Comparison of ENCODE assay signal across 20 mouse cellular contexts in genomic region chr16:5363007-5363570, GRCm38 (mm10).
A peak's percentile ranks its signal among the peaks of the same experiment; 100 is the strongest.
DNase-seq lines count a peak whose midpoint lies in the region; ATAC-seq and TF ChIP-seq lines count a peak whose summit lies in the region.
"Had no signal": no experiment of that assay in that cellular context is flagged by ENCODE, and none has a peak within 500 bp of the region (broad histone marks: within the 10 kb centered on the region; RNA-seq: fewer than 3 reads in every experiment).

No protein-coding gene starts in this region.

- H3K9ac ChIP-seq in kidney, postnatal 0 days (ENCODE audit: low read depth, low read length) = no peak overlapping the region
- no peak overlapping the region for H3K9ac ChIP-seq in stomach, postnatal 0 days (ENCODE audit: low read length)
- H3K9ac ChIP-seq: liver, embryonic 15.5 days; midbrain, embryonic 13.5 days; neural tube, embryonic 15.5 days had no signal

- H3K27ac ChIP-seq in kidney, postnatal 0 days = no peak overlapping the region
- H3K27ac ChIP-seq in stomach, postnatal 0 days (replicated peaks) = no peak overlapping the region
- H3K27ac ChIP-seq: embryonic facial prominence, embryonic 10.5 days; hindbrain, embryonic 10.5 days; liver, embryonic 15.5 days; midbrain, embryonic 13.5 days; neural tube, embryonic 15.5 days had no signal

- no peak for ATAC-seq in kidney, postnatal 0 days (replicated peaks; ENCODE audit: low FRiP score, low read depth)
- no peak for ATAC-seq in stomach, postnatal 0 days (ENCODE audit: low FRiP score, low TSS enrichment)
- ATAC-seq: lung, postnatal 0 days; midbrain, embryonic 13.5 days; Patski had no signal

- H3K9me3 ChIP-seq in kidney, postnatal 0 days (replicated peaks; ENCODE audit: low read length) = no peaks in the 10 kb centered on the region
- no peaks in the 10 kb centered on the region for H3K9me3 ChIP-seq in stomach, postnatal 0 days (ENCODE audit: control insufficient read depth, low read length)
- H3K9me3 ChIP-seq: liver, embryonic 15.5 days; midbrain, embryonic 13.5 days; neural tube, embryonic 15.5 days had no signal

- no peaks in the 10 kb centered on the region for H3K4me1 ChIP-seq in kidney, postnatal 0 days (replicated peaks; ENCODE audit: insufficient read depth, low read length)
- no peaks in the 10 kb centered on the region for H3K4me1 ChIP-seq in stomach, postnatal 0 days (replicated peaks; ENCODE audit: control insufficient read depth, insufficient read depth)
- H3K4me1 ChIP-seq: embryonic facial prominence, embryonic 10.5 days; liver, embryonic 15.5 days; midbrain, embryonic 13.5 days; neural tube, embryonic 15.5 days had no signal

- peak; percentile 24 to 43 for DNase-seq in cerebellum, postnatal 25 days
- DNase-seq in cerebellum, adult 11 months = no peak
- DNase-seq in kidney, postnatal 0 days (ENCODE audit: low spot score) = no peak
- DNase-seq in kidney, postnatal 10 days = no peak
- peak; percentile 25 for DNase-seq in thymus, postnatal 4 days
- no peak for DNase-seq in thymus, postnatal 36 days
- no peak for DNase-seq in stomach, postnatal 0 days (ENCODE audit: low spot score)
- no peak for DNase-seq in c-Kit-positive CD71-positive TER-119-positive erythroid progenitor cells, embryonic 14.5 days (ENCODE audit: low spot score)
- DNase-seq: adrenal gland, postnatal 14 days; B cell, adult 2 months; heart, adult 18-20 months; right cerebral cortex, postnatal 25 days; thymus, adult 18-20 months had no signal

- WGBS in kidney, postnatal 0 days = 72% methylated on average over 10 of the region's 10 CpGs
- 73% methylated on average over 10 of the region's 10 CpGs for WGBS in stomach, postnatal 0 days

- TF ChIP-seq EP300 in stomach, postnatal 0 days (optimal IDR thresholded peaks at IDR 0.05) = no peak

- H3K4me2 ChIP-seq in kidney, postnatal 0 days (ENCODE audit: low read length) = no peak overlapping the region
- no peak overlapping the region for H3K4me2 ChIP-seq in stomach, postnatal 0 days (replicated peaks; ENCODE audit: low read depth)
- H3K4me2 ChIP-seq: liver, embryonic 15.5 days; midbrain, embryonic 13.5 days; neural tube, embryonic 15.5 days had no signal

- peak; percentile 39; the same call in 1 of the 2 replicates for TF ChIP-seq CTCF in kidney, postnatal 0 days (IDR thresholded peaks at IDR 0.05; ENCODE audit: low read depth)
- TF ChIP-seq CTCF in stomach, postnatal 0 days (IDR thresholded peaks at IDR 0.05; ENCODE audit: low read depth) = peak; percentile 31; the same call in 1 of the 2 replicates

- no peaks in the 10 kb centered on the region for H3K27me3 ChIP-seq in kidney, postnatal 0 days (ENCODE audit: insufficient read depth, low read length)
- no peaks in the 10 kb centered on the region for H3K27me3 ChIP-seq in stomach, postnatal 0 days (ENCODE audit: control insufficient read depth, insufficient read depth, low read length)
- H3K27me3 ChIP-seq: liver, embryonic 15.5 days; midbrain, embryonic 13.5 days; neural tube, embryonic 15.5 days; Patski had no signal

- H3K36me3 ChIP-seq in kidney, postnatal 0 days (ENCODE audit: insufficient read depth, low read length) = no peaks in the 10 kb centered on the region
- H3K36me3 ChIP-seq in stomach, postnatal 0 days (ENCODE audit: control insufficient read depth, insufficient read depth, low read length) = no peaks in the 10 kb centered on the region
- H3K36me3 ChIP-seq: embryonic facial prominence, embryonic 10.5 days; hindbrain, embryonic 10.5 days; liver, embryonic 15.5 days; midbrain, embryonic 13.5 days; neural tube, embryonic 15.5 days had no signal

- H3K4me3 ChIP-seq in kidney, postnatal 0 days (replicated peaks; ENCODE audit: low read depth, low read length) = no peak overlapping the region
- no peak overlapping the region for H3K4me3 ChIP-seq in stomach, postnatal 0 days (ENCODE audit: low read depth, low read length)
- H3K4me3 ChIP-seq: embryonic facial prominence, embryonic 10.5 days; hindbrain, embryonic 10.5 days; liver, embryonic 15.5 days; midbrain, embryonic 13.5 days; neural tube, embryonic 15.5 days had no signal

Comparison
In these comparisons a context has a peak if more than half of its experiments do, and no peak if none do; other contexts are left out.
1. DNase-seq: peak in cerebellum, postnatal 25 days (2 of 2) and thymus, postnatal 4 days (single experiment); none in cerebellum, adult 11 months (single experiment), kidney, postnatal 0 days (single experiment), kidney, postnatal 10 days (single experiment), thymus, postnatal 36 days (0 of 2), stomach, postnatal 0 days (single experiment) and c-Kit-positive CD71-positive TER-119-positive erythroid progenitor cells, embryonic 14.5 days (single experiment).